Mouse (Mus musculus): ENCODE measurements at regions not wholly inside any gene's neighbourhood (a gene's known extent, or its start where the extent isn't known, plus 50 kb on each side); places are given as distances from the start of the nearest gene placed in this dataset.
A peak's percentile ranks its signal among the peaks of the same experiment; 100 is the strongest.

- H3K4me3 ChIP-seq (replicated peaks), result no peak overlapping the region
- 9% methylated on average over 10 of the region's 10 CpGs for WGBS (ENCODE audit: insufficient replicate concordance)
- no peak overlapping the region for H3K4me2 ChIP-seq
- H3K9ac ChIP-seq, result no peak overlapping the region
- no peaks in the 10 kb centered on the region for H3K27me3 ChIP-seq
- H3K27ac ChIP-seq (replicated peaks), result no peak overlapping the region
- H3K4me1 ChIP-seq (replicated peaks), result no peaks in the 10 kb centered on the region; the same call in 1 of the 2 replicates
- no peaks in the 10 kb centered on the region for H3K9me3 ChIP-seq (replicated peaks)
- H3K36me3 ChIP-seq (replicated peaks), result no peaks in the 10 kb centered on the region
- ATAC-seq (ENCODE audit: insufficient read depth), result no peak
Observed at GRCm38 (mm10) chr3:33918785-33919184, 74.7 kb upstream of the Ccdc39 start.

GRCm38 (mm10) chr3:33925072-33925471, 81.0 kb upstream of the Ccdc39 start:
- no peaks in the 10 kb centered on the region for H3K4me1 ChIP-seq (replicated peaks)
- no peaks in the 10 kb centered on the region for H3K36me3 ChIP-seq (replicated peaks)
- ATAC-seq (ENCODE audit: insufficient read depth), result no peak
- no peaks in the 10 kb centered on the region for H3K27me3 ChIP-seq
- no peak overlapping the region for H3K4me3 ChIP-seq (replicated peaks)
- WGBS (ENCODE audit: insufficient replicate concordance), result 71% methylated on average over 4 of the region's 4 CpGs
- H3K27ac ChIP-seq (replicated peaks), result no peak overlapping the region
- no peaks in the 10 kb centered on the region for H3K9me3 ChIP-seq (replicated peaks)
- no peak overlapping the region for H3K9ac ChIP-seq
- H3K4me2 ChIP-seq, result no peak overlapping the region

DNA sequence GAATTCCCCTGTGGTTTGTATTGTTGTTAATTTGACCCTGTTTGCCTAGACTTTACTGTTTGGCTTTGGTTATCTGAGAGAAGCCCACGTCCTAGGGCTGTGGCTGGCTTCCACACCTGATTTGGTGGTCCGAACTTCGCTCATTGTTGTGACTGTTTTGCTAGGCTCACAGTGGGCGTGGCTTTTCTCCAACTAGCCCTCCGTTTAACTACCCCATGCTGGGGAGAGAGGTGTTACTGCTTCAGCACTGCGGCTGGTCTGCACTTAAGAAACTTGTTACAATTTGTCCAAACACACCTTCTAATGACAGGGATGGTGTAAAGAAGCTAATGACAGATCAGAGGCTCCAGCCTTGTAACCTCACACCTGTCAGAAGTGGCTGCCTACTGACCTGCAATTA, 64.7 kb upstream of the Fxr1 start:
- no peak for ATAC-seq (ENCODE audit: insufficient read depth)
- Histone ChIP-seq H3K9ac (no peak overlapping the region), H3K4me3 (replicated peaks) (no peak overlapping the region), H3K27ac (replicated peaks) (no peak overlapping the region), H3K36me3 (replicated peaks) (no peaks in the 10 kb centered on the region), H3K4me2 (no peak overlapping the region), H3K9me3 (replicated peaks) (no peaks in the 10 kb centered on the region), H3K27me3 (peaks cover 8% of the 10 kb centered on the region), H3K4me1 (replicated peaks) (no peaks in the 10 kb centered on the region)
- 2% methylated on average over 6 of the region's 6 CpGs for WGBS (ENCODE audit: insufficient replicate concordance)

DNA sequence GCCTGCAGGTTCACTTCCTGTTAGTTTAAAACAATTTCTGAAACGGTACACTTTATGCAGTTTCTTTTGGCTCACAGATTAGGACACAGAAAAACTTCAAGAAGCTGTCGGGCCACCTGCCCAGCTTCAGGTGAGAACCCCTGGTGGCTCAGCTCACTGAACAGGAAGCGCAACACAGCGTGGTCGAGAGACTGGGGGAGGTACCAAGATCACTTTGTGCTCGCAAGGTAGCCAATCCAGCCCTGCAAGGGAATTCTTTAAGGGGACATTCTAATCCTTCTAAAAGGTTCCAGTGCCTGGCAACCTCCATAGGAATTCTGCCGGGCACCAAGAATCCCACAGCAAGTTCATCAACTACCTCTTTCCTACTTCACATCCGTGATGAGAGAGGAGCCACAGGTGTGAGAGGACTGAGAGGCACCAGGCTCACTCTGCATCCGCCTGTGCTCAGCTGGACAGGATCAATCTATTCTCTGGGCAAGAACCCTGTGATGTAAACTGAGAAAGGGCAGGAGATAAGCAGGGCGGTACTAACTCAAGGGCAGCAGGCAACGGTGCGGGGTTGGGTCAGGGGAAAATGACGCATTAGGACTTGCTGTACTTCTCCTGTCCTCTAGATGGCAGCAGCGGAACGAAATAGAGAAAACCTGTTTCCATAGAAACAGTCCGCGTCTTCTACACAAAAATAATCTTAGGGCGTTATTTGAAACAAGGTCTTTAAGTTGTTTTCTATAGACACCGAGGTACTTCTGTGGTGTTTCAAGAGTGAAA, 63.7 kb upstream of the Fxr1 start:
- Histone ChIP-seq H3K4me2 (peak overlapping the region; percentile 20), H3K4me3 (replicated peaks) (no peak overlapping the region), H3K27me3 (peaks cover 8% of the 10 kb centered on the region), H3K9ac (no peak overlapping the region), H3K36me3 (replicated peaks) (no peaks in the 10 kb centered on the region), H3K4me1 (replicated peaks) (no peaks in the 10 kb centered on the region), H3K27ac (replicated peaks) (no peak overlapping the region), H3K9me3 (replicated peaks) (no peaks in the 10 kb centered on the region)
- peak; percentile 44; the same call in 1 of the 2 replicates for ATAC-seq (ENCODE audit: insufficient read depth)
- WGBS (ENCODE audit: insufficient replicate concordance), result 2% methylated on average over 19 of the region's 19 CpGs

DNA sequence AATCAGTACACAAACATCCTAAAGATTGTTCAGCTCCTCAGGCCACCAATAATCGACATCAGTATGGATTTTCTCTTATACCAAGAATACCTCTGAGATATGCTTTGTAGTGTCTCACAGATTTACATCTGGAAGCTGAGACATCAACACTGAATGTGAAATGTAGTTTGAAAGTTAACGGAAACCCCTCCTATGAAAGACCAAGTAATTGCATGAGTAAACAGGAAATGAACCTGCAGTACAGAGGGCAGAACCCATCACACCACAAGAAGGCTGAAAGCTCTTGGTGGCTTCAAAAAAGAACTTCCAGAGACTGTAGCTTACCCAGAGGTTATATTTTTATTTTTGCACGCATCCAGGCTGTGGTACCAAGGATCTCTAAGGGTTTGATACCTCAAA, 63.1 kb upstream of the Fxr1 start:
- H3K9ac ChIP-seq, result no peak overlapping the region
- no peak overlapping the region for H3K27ac ChIP-seq (replicated peaks)
- no peaks in the 10 kb centered on the region for H3K36me3 ChIP-seq (replicated peaks)
- peaks cover 8% of the 10 kb centered on the region for H3K27me3 ChIP-seq
- no peak overlapping the region for H3K4me3 ChIP-seq (replicated peaks)
- H3K4me2 ChIP-seq, result no peak overlapping the region
- WGBS (ENCODE audit: insufficient replicate concordance), result 38% methylated on average over 3 of the region's 3 CpGs
- ATAC-seq (ENCODE audit: insufficient read depth), result no peak
- H3K4me1 ChIP-seq (replicated peaks), result no peaks in the 10 kb centered on the region
- no peaks in the 10 kb centered on the region for H3K9me3 ChIP-seq (replicated peaks)

- Histone ChIP-seq H3K27ac (replicated peaks) (no peak overlapping the region), H3K9ac (no peak overlapping the region), H3K9me3 (replicated peaks) (no peaks in the 10 kb centered on the region), H3K36me3 (replicated peaks) (no peaks in the 10 kb centered on the region), H3K4me3 (replicated peaks) (no peak overlapping the region), H3K4me1 (replicated peaks) (no peaks in the 10 kb centered on the region), H3K4me2 (no peak overlapping the region), H3K27me3 (peaks cover 8% of the 10 kb centered on the region)
- 55% methylated on average over 10 of the region's 10 CpGs for WGBS (ENCODE audit: insufficient replicate concordance)
- ATAC-seq (ENCODE audit: insufficient read depth), result no peak
Observed at GRCm38 (mm10) chr3:33957676-33958075, 62.1 kb upstream of the Fxr1 start.

DNA sequence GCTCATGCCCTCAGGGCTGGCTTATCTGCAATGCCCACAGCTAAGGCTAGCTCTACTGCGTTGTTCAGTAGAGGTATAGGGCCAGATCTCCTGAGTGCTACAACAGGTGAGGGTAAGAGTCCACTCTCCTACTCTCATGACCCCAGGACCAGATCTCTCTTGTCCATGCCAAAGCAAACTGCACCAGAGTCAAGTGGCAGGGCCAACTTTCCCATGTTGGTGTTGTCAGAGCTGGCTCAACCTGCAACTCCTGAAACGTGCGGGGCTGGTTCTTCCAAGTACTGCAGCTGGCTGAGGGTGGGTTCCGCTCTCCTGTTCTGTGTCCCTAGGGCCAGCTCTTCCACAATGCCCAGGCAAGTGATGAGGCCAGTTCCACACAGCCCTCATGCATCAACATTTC, 61.5 kb upstream of the Fxr1 start:
- no peaks in the 10 kb centered on the region for H3K4me1 ChIP-seq (replicated peaks)
- H3K36me3 ChIP-seq (replicated peaks), result no peaks in the 10 kb centered on the region
- H3K4me2 ChIP-seq, result no peak overlapping the region
- no peaks in the 10 kb centered on the region for H3K9me3 ChIP-seq (replicated peaks)
- no peak overlapping the region for H3K27ac ChIP-seq (replicated peaks)
- no peak for ATAC-seq (ENCODE audit: insufficient read depth)
- peaks cover 8% of the 10 kb centered on the region for H3K27me3 ChIP-seq
- H3K9ac ChIP-seq, result no peak overlapping the region
- 77% methylated on average over 4 of the region's 4 CpGs for WGBS (ENCODE audit: insufficient replicate concordance)
- H3K4me3 ChIP-seq (replicated peaks), result no peak overlapping the region

DNA sequence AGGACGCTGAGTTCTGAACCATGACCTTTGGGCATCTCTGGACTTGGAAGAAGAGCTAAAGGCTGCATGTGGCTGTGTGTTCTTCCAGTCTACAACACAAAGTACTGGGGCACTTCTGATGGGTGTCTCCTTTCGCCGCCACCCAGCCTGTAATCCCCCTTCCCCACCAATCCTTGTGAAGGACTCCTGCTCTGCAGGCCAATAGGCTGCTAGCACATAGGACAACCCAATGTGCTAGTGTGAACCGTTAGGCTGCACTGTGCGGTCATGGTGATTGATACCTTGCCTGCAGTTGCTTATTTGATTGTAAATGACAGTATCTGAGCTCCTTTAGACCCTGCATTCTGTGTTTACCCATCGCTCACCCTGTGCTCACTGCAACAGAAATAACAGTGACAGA, 59.5 kb upstream of the Fxr1 start:
- WGBS (ENCODE audit: insufficient replicate concordance), result 54% methylated on average over 6 of the region's 6 CpGs
- no peak for ATAC-seq (ENCODE audit: insufficient read depth)
- H3K27me3 ChIP-seq, result peaks cover 8% of the 10 kb centered on the region
- no peak overlapping the region for H3K4me2 ChIP-seq
- no peak overlapping the region for H3K4me3 ChIP-seq (replicated peaks)
- no peaks in the 10 kb centered on the region for H3K36me3 ChIP-seq (replicated peaks)
- H3K4me1 ChIP-seq (replicated peaks), result no peaks in the 10 kb centered on the region
- H3K27ac ChIP-seq (replicated peaks), result no peak overlapping the region
- no peaks in the 10 kb centered on the region for H3K9me3 ChIP-seq (replicated peaks)
- no peak overlapping the region for H3K9ac ChIP-seq

DNA sequence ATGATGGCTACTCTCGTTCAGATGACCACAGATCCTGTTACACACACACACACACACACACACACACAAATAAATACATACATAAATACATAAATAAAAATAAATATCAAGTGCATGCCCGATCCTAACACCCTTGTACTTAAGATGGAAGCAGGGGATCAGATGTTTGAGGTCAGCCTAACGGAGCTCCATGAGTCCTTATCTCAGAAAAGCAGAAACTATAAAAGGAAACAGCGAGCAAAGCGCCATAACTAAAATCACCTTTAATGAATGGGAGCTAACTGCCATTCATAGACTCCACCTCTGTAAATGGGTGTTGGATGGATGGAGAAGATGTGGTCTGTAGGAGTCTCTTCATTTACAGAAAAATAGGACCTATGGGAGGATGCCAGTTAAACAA, 56.8 kb upstream of the Fxr1 start:
- Histone ChIP-seq H3K4me3 (replicated peaks) (no peak overlapping the region), H3K9me3 (replicated peaks) (no peaks in the 10 kb centered on the region), H3K4me2 (no peak overlapping the region), H3K36me3 (replicated peaks) (no peaks in the 10 kb centered on the region), H3K27ac (replicated peaks) (no peak overlapping the region), H3K4me1 (replicated peaks) (no peaks in the 10 kb centered on the region), H3K27me3 (no peaks in the 10 kb centered on the region), H3K9ac (no peak overlapping the region)
- no peak for ATAC-seq (ENCODE audit: insufficient read depth)
- WGBS (ENCODE audit: insufficient replicate concordance), result 31% methylated on average over 5 of the region's 5 CpGs

DNA sequence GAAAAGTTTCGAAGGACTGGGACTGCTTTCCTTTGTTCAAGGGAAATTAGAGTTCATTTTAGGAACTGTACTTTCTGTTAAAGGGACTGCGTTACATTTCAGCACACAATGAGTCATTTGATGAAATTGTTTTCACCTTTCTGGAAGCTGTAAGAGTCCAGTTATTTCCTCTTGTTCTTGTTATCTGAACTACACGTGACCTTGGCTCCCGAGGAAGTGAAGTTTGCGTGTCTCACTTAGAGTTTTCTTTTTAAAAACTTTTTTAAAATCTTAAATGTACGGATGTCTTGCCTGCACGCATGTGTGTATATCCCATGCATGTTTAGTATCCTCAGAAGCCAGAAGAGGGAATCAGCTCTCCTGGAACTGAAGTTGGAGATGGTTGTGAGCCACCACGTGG, 52.6 kb upstream of the Fxr1 start:
- Histone ChIP-seq H3K4me2 (no peak overlapping the region), H3K36me3 (replicated peaks) (no peaks in the 10 kb centered on the region), H3K4me3 (replicated peaks) (no peak overlapping the region), H3K4me1 (replicated peaks) (no peaks in the 10 kb centered on the region), H3K27ac (replicated peaks) (no peak overlapping the region), H3K27me3 (no peaks in the 10 kb centered on the region), H3K9me3 (replicated peaks) (no peaks in the 10 kb centered on the region), H3K9ac (no peak overlapping the region)
- WGBS (ENCODE audit: insufficient replicate concordance), result 52% methylated on average over 8 of the region's 8 CpGs
- no peak for ATAC-seq (ENCODE audit: insufficient read depth)
